8 mouse cellular contexts compared by ENCODE assay signal in the genomic region with DNA sequence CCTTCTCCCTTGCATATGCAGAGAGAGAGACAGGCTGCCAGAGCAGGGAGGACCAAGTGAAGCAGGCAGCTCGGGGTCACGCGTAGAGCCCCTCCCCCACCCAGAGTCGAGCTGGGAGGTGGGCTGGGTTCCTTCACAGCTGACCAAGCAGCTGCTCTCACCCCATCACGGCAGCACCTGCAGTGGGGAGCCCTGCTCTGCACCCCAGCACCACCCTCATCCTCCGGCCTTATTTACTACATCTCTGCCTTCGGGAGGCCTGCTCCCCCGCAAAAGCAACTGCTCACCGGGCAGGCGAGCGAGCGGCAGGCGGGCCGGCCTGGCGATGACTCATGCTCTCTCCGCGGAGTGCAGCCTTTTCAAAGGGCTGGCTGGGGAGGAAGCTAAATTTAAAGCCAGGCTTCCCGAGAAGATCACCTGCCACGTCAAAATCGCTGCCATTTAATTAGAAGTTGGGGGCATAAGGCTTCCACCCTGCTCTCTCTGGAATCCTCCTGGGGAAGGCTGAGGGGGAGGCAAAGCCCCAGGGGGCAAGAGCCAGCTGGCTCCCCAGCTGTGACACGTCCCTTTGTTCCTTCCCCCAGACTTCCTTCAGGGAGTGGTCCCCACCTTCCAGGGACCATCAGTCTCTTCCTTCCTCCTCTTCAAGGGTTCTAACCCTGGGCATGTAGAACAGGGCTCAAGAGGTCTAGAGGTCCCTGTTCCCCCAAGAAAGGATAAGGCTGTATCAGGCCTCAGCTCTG. TPM values are rescaled to one million over a fixed set of nuclear protein-coding genes. Genes with fewer than 3 reads are reported as not detected.
DNase-seq lines count a peak whose midpoint lies in the region; TF ChIP-seq lines count a peak whose summit lies in the region.

No protein-coding gene starts in this region.

- peak overlapping the region; percentile 51 for H3K4me3 ChIP-seq in embryonic facial prominence, embryonic 10.5 days
- peak overlapping the region; percentile 11; the same call in 1 of the 2 replicates for H3K4me3 ChIP-seq in layer of hippocampus, adult 2 months

- H3K27me3 ChIP-seq in embryonic facial prominence, embryonic 10.5 days (replicated peaks; ENCODE audit: low read depth, poor library complexity, severe bottlenecking) = peaks cover 72% of the 10 kb centered on the region

- TF ChIP-seq CTCF in layer of hippocampus, adult 2 months (conservative IDR thresholded peaks at IDR 0.05) = no peak

- no peaks in the 10 kb centered on the region for H3K9me3 ChIP-seq in embryonic facial prominence, embryonic 10.5 days

- peak; percentile 36 for DNase-seq in 416B (ENCODE audit: low read depth)
- peak; percentile 52 for DNase-seq in R1 (ENCODE audit: low read depth, low spot score)
- peak; percentile 66 for DNase-seq in embryonic facial prominence, embryonic 10.5 days (ENCODE audit: low spot score)
- DNase-seq in heart, adult 8-10 months (ENCODE audit: low spot score) = peak; percentile 28
- peak; percentile 65 to 71 for DNase-seq in layer of hippocampus, adult 2 months (ENCODE audit: low spot score in 2 of 2)
- DNase-seq in lung, postnatal 14 days = peak; percentile 31
- DNase-seq in retina, embryonic 14.5 days (ENCODE audit: low spot score) = peak; percentile 50
- no peak for DNase-seq in adipocyte (ENCODE audit: low spot score)

- no peaks in the 10 kb centered on the region for H3K36me3 ChIP-seq in embryonic facial prominence, embryonic 10.5 days (replicated peaks)

- 1% methylated on average over 21 of the region's 21 CpGs for WGBS in embryonic facial prominence, embryonic 10.5 days

- peak overlapping the region; percentile 75 for H3K27ac ChIP-seq in embryonic facial prominence, embryonic 10.5 days (replicated peaks)
- H3K27ac ChIP-seq in layer of hippocampus, adult 2 months = peak overlapping the region; percentile 50

- H3K4me1 ChIP-seq in embryonic facial prominence, embryonic 10.5 days = peaks cover 32% of the 10 kb centered on the region

RNA-seq across cellular contexts. Expression of a gene that starts 3.7 kb away (rescaled TPM):
- polyA plus RNA-seq in embryonic facial prominence, embryonic 10.5 days (2016; fragmentation: Nextera tagmentation; extraction: Ambion mirVana) = 1.9 and 2.2 TPM in 2 replicates
- total RNA-seq in heart, adult 8-10 months (2022) = 1 to 10 TPM; 1.0 to 1.6 (median 1.5) TPM
- total RNA-seq in layer of hippocampus, adult 2 months (2021) = 10 to 100 TPM; 61.4 to 63.9 TPM

Comparison
In these comparisons a context has a peak if more than half of its experiments do, and no peak if none do; other contexts are left out.
1. RNA of a gene that starts 3.7 kb away (total RNA-seq): 61.4 to 63.9 TPM in layer of hippocampus, adult 2 months; 1.0 to 1.6 TPM in heart, adult 8-10 months; every median in the first group is over 10 times any median in the second.